Mouse (Mus musculus) CH12F3 (cell line): ENCODE data around the gene Galns.

ENCODE experiments used
- in situ Hi-C: fragments of 300-500 bp; cut with MboI; formaldehyde crosslinking; loops from 2 replicates; pipeline ENCODE4 v1.14.3; 2020; ENCODE audit warnings: low sequenced_read_pairs

Galns gene

DNA sequence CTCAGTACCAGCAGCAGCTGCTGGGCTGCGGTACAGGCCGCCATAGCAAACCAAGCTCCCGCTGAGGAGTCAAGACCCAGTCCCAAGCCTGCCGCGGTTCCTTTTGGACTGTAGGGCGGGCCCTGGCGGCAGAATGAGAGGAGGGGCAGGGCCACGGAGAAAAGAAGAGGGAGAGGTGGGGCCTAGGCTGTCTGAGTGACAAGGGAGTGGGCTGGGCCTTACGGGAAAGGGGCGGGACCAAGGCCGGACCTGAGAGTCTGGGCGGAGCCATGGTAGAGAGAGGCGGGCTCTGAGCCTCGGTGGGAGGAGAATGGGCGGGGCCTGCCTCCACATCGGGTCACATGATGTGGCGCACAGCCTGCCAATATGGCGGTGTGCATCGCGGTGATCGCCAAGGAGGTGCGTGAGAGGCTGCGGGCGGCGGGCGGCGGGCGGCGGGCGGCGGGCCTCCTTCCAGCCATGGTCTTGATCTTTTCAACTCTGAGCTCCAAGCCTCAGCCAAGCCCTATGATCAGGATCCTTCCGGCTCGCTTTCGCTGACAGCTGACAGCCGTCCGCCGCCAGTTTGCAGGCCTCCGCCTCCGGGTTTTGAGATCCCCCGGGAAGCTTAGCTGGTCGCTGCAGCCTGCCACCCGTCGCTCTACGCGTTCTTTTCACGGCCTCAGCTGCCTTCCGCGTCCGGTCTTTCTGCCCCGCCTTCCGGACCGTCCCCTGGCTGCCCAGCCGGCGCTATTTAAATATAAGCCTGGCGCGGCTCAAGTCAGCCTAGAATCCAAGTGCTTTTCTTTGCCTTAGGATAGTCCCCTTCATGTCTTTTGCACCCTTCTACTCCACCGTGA, at the start of gene Galns, which contains the start of gene Trappc2l:
TSS of gene Galns (minus strand) at position 169 of the 839 bp plus-strand sequence.
TSS of gene Trappc2l (plus strand) at position 346 of the 839 bp plus-strand sequence.
- in situ Hi-C loops: no loop called here

DNA sequence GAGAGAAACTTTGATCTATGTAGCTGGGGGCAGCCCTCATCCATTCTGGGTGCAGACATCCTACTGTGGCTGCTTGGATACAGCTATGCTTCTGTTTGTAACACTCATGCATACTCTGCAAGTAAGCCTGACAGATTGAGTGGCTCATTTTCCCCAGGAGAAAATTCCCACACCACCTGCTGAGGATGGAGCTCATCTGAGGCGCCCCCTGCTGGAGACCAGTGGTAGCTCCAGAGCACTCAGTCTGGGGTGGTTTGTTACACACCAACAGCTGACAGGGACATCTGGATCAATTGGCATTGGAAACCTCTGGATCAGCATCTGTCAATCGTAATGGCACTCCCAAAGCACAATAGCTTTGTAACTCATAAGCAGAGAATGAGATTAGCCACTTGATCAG, 48.8 kb upstream of the Galns start:
- in situ Hi-C loops: no loop called here

DNA sequence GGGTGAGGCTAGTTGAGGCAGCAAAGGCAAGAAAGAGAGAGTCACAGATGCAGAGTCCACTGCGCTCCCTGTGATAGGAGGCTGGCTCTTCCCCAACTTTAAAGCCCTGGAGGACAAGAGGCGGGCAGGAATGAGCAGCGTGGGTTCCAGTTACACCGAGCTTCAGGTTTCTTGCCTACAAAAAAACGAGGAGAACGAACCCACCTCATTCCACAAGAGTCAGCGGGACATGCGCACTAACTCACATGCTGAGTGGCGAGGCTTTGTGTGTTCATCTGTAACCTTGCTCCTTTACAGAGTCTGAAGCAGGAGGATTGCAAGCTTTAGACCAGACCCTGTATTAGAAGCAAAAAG, 47.5 kb upstream of the Galns start:
- in situ Hi-C loops: no loop called here

DNA sequence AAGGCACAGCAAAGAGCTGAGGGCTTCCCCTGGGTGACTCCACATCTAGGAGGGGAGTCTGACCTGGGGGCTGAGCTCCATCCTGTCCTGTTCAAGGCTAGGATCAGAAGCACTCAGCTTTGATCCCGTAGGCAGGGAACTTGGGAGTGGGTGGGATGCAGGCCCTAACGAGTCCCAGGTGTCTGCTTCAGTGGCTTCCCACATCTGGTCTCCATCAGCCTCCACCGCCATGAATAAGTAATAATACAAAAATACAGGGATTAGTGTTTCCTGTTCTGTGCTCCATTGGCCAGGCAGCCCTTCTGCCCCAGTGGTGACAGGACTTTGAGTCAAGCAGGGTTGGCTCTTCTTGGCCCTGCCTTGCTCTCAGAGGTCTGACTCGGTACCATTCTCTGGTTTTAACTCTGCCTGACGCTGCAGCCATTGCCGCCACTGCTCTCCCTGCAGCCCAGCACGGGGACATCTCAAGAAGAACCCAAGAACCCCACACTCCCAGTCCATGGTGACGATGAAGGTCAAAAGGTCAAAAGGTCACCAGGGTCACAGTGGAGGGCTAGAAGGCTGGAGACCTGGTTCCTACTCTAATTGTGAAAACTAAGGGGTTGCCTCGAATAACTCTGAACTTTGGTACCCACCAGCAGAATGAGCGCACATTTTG, 47.0 kb upstream of the Galns start:
- in situ Hi-C loops: no loop called here

DNA sequence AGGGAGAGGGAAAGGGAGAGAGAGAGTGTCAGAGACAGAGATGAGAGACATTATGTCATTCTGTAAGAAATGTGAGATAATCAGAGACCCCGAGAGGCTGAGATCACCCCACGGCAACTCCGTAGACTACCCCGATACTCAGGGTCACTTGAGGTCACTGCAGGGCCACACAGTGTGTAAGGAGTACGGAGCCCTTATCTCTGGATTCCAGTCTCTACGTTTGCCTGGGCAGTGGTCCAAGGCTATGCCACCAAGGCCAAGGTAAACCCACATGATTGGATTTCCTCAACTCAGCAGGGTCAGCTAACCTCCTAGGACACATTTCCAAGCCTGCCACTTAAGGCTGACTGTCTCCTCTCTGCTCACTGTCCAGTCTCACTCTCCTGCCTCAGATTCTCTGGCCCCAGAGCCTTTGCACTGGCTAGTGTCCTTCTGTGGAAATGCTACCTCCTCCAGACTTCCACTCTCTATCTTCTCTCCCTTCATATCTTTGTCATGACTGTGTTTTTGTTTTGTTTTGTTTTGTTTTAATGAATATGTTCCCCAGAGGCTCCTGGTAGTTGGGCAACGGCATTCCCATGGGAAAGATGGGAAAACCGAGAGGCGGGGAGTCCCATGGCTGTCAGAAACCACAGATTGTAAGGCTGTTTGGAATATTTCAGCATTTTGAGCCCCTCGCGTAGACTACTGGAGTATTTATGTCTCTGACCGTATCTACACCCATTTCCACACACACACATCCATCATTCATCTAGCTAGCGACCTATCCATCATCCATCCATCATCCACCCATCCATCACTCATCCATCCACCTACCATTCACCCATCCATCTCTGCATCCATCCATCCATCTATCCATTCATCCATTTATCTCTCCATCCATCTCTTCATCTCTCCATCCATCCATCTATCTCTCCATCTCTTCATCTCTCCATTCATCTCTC, 45.1 kb upstream of the Galns start:
- in situ Hi-C loops: no loop called here

DNA sequence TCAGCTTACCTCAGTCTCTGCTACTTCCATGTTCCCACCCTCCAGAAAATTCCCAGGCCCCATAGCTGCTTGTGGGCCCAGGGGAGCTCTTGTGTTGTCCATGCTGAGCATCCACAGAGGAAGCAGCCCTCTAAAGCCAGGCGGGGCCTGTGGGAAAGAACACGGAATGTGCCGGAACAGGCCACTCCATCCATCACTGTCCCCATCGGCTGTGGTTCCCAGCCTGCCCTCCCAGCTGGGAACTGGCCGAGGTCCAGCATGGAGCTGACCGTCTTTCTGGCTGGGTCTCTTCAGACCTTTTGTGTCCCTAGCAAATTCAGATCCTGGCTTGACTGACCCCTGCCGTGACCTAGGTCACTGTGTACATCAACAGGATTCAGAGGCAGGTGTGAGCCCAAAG, 43.5 kb upstream of the Galns start:
- in situ Hi-C loops: no loop called here

DNA sequence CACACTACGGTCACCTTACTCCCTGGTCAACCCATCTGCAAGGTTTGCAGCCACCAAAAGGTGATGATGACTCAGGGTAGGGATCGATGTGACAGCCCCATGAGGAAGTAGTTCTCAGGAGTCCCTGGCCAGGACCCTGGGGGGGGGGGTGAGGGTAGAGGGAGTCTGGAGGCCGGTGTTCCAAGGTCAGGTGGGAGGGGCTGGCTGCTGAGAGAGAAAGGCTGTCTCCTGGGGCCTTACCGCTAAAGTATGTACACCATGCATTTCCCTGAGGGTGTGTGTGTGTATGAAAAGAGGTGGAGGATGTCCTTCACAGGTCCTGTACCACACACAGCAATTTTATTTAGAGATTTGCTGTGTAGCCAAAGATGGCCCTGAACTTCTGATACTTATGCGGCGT, 41.4 kb upstream of the Galns start:
- in situ Hi-C loops: no loop called here

DNA sequence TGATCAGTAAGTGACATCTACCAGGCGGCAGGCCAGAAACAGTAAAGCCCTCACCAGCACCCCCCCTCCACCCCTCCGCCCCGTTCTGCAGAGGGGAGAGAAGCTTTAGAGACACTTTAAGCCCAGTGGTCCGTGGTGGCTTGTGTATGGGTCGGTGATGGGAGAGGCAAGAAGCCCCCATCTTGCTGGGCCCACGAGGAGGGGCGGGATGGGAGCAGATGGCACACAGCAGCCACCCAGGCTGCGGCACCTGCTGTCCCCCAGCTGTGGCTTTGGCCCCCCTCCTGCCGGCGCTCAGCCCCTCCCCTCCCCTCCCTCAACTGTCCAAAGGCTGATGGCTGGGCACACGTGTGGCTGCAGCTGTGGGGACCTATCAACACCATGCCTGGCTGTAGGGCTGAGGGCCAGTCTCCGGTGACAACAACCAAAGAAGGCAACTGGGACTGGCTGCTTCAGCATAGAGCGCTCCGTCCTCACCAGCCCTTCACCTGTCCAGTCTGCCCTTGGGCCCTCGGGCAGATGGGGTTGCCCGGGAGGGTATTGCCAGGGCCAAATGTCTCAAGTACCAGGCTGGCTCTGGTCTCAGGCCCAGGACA, 40.2 kb upstream of the Galns start:
- in situ Hi-C loops: no loop called here

DNA sequence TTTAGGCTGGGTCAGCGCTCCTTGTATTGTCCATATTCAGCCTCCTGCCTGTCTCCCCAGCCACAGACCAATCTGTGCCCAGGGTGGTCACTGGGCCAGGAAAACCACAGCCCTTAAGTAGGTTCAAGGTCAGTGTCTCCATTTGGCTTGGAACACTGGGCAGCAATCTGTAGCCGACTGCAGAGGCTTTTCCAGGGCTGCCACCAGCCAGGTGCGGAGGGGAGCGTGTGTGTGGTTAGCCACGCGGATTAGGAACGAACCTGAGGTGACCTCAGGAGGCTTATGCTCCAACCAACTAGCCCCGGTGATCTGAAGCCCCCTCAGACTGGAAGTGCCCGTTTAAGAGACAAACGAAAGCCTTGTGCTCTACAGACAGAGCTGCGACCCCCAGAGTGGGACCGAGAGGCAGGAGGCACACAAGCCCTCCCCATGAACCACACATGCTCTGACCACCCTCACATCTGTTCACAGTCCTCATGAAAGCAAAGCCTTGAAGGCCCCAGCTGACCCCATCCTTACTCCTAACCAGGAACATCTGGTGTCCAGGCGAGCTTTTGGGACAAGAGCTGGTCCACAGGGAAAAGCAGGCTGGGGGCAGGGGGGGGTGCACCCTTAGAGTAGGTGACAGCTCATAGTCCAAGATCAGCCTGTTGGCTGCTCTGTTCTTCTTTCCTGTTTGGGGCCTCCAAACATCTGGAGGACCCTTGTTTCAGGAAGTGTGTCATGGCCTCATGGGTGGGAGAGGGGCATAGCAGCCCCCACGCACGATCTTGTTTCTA, 37.1 kb upstream of the Galns start:
- in situ Hi-C loops: no loop called here

DNA sequence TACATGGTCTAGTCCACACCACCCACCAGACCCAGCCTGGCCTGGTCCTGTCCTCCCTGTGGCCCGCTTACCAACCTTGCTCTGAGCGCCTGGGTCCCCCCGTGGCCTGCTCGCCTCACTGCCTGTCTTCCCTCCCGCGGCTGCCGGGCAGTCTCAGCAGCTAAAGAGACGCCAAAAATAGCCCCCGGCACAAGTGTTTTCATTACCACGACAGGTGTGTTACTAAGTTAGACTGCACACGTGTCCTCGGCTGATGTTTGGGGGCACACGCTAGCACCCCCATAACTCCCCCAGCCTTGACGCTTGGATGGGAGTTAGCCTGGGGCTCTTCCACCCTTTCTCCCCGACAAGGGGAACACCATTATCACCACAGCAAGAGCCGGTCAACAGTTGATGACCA, 35.1 kb upstream of the Galns start:
- in situ Hi-C loops: no loop called here

DNA sequence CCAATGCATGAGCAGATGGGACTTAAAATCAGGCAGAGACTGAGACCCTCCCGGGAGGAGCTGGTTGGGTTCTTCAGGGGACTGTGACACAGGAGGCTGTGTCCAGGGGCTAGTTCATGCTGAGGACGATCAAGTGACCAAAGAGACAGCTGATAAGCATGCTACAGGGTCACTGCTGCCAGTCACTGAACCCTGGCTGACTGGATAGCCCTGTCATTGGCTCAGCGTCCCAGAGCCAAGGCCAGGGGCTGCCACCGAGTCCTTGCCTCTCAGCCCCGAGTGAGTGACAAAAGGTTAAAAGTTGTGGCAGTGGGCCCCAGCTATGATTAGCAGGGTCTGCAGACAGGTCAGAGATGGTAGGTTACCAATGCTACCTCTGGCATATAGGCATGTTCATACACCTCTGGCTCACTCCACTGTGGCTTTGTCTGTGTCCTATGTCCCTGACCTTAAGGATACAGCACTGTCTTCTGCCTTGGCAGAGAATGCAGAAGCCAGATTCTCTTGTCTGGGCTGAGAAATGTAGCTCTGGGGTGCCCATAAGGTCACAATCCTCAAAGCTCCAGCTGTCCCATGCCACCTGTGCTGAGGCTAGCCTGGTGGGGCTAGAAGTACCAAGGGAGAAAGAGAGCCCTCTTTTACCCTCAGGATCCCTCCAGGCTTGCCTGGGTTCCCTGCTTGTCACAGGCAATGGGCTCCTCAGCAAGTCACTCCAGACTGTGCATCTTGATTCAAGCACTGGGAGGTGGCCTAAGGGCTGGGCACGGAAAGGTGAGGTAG, 33.1 kb upstream of the Galns start:
- in situ Hi-C loops: no loop called here

DNA sequence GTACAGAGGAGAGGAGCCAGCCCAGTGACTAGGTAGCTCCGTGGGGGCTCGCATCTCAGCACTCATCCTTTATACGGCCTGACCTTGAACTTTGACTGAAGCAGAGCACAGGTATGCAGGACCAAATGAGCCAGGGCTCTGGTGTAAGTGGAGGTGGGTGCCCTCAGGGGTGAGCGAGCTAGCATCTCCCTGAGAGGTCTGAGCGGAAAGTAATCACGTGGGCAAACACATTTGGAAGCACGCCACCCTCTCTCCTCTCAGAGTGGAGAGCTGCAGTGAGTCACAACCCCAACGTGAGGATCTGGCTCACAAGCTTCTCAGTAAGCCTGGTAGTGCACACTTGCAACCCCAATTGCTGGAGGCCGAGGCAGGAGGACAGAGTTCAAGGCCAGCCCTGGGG, 30.8 kb upstream of the Galns start:
- in situ Hi-C loops: no loop called here

DNA sequence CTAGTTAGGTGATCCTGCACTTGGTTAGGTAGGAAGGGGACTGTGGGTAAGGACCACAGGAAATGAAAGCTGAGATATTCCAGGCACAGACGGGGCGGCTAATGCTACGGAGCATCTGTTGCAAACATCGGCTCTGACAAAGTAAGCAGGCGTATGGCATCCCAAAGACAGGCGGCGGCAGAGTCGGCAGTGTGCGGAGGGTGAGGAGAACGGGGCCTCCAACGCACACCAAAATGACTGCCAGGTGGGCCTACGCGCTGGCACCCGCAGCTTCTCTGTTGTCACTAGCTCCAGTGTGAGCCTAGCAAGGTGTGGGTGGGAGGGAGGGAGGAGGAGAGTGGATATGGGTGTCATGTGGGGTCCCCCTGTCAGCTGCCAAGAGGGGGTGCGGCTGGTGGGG, 30.1 kb upstream of the Galns start:
- in situ Hi-C loops: no loop called here

DNA sequence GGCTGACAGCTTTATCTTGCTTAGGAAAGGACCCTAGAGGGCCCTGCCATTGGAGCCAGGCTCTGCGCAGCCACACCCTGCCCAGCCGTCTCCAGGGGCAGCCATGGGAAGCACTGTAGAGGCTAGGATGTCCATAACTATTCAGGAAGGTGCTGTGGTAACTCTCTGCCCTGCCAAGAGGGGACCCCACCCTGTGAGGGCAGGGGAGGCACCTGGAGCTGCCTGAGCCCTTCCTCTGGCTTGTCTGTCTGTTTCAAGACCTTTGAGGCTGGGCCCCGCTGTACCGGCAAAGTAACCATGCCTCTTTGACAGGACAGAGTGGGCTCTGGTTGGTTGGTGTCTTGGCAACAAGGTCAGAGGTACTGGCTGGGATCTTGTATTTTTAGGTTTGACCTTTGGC, 29.6 kb upstream of the Galns start:
- in situ Hi-C loops: no loop called here

DNA sequence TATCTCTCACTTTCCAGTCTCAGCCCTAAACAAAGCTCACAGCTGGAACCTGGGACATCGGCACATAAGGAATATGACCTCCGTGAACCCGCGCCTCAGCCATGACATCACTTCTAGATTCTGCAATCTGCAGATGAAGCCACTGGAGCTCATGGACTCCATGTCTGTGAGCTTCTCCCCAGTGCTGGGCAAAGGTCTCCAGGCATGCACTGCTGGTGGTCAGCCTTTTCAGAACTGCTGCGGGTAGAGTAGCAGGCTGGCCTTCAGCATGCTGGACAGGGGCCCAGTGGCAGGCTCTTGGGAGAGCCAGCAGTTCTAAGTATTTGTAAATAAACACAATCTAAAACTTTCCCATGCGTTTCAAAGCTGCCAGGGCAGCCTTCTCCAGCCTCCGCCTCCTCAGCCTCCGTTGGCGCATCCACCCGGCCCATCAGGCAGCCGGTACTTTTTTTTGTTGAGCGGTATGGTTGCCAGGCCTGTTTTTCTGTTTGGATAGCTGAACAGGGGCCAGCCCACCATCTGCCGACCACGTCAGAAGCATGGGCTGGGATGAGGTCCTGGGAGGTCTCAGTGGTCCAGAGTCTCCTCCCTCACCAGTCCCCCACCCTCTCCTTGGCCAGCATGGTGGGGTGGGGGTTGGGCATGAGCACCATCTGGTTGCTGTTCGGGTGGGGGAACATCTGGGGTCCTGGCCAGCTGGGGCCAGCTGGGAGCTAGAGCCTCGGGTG, 28.4 kb upstream of the Galns start:
- in situ Hi-C loops: no loop called here

DNA sequence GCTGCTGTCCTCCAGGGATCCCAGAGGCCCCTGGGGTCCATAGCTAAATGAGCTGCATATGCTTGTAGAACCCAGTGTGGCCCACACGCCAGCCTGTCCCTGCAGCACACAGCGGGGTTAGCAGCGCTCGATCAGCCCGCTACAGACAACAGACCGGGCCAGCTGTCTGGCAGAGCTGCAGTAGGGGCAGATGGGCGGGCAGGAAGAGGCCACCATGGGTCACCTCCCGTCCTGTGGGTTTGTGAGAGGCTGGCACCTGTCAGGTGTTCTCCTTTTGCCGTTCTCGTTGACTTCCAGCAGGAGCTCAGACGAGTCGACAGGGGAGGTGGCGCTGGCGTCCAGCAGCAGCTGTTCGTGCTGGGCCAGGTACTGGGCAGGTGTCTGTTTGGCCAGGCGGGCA, 27.3 kb upstream of the Galns start:
- in situ Hi-C loops: no loop called here

DNA sequence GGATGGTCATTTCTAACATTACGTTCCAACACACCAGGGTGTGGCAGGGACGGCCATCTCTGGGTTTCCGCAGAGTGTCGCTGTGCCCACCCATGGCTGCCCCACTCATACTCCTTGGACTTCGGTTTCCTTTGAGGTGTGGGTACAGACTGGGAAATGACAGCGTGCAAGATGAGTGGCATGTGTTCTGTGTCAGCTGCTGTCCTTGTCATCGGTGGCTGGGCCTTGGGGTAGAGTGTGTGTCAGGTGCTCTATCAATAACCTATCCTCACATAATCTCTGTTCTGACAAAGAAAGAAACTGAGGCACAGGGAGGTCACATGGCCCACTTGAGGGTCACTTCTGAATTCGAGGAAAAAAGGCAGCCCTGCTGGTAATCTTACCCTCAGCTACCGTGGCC, 26.0 kb upstream of the Galns start:
- in situ Hi-C loops: no loop called here

DNA sequence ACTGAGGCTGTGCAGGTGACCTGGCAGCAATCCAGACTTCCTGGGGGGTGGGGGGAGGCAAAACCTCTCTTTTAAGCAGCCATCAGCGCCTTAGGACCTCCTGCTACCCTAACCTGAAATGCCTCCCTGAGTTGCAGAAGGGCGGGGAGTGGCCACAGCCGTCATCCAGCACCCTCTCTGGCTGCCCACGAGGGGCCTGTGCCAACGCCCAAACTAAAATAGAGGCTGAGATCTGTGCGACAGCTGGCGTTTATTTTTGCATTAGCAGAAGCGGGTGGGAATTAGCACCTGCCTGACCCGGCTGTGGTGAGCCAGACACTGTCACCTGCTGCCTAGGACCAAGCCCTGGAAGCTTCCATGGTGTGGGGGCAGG, 25.5 kb upstream of the Galns start:
- in situ Hi-C loops: no loop called here
